Mouse (Mus musculus) kidney, adult 2 months (tissue): ENCODE data around the gene Pgd.

ENCODE experiments used
- CTCF ChIP-seq: fragments of 200-500 bp; conservative IDR thresholded peaks from 2 replicates; pipeline ENCODE4 v1.5.1; 2011; ENCODE audit warnings: low read depth, mild to moderate bottlenecking, control low read depth, low read length, moderate library complexity, mixed read lengths; ENCODE audit not compliant: insufficient read depth, insufficient read length
- POLR2A ChIP-seq: fragments of 200-500 bp; IDR thresholded peaks from one replicate; pipeline ENCODE4 v1.6.1; 2011; ENCODE audit warnings: low read depth, low read length, control low read depth

GRCm38 (mm10) chr4:149128467-149128866 is 38.1 kb downstream of the Pgd start:
- TF ChIP-seq CTCF: no peak
- TF ChIP-seq POLR2A: no peak
